Mouse (Mus musculus) brain, embryonic 18.5 days (tissue): ENCODE measurements around the gene Fam102a.

Experiments
- DNase-seq: peaks from one replicate; pipeline ENCODE4 v3.0.0-alpha.2; 2012; ENCODE audit warnings: low read depth, low spot score

The Fam102a gene

DNA sequence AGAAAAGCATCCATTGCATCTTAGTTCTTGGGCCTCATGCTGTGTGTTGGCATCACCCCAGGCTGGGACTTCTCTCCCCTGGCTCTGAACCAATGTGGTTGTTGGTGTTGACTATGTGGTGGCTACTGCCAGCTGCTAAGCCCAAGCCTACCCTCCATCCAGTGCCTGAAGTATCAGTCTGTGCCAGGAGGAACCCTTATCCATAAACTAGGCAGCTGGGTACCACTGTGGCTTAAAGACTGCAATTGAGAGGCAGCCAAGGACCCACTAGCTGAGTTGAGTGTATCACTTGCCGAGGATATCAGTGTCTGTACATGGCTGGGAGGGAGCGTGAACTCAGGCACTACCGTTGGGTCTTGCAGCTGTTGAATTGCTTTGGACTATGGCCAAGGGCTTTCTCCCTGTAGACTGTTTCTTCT is 7.9 kb downstream of the Fam102a start:
- DNase-seq, result no peak

DNA sequence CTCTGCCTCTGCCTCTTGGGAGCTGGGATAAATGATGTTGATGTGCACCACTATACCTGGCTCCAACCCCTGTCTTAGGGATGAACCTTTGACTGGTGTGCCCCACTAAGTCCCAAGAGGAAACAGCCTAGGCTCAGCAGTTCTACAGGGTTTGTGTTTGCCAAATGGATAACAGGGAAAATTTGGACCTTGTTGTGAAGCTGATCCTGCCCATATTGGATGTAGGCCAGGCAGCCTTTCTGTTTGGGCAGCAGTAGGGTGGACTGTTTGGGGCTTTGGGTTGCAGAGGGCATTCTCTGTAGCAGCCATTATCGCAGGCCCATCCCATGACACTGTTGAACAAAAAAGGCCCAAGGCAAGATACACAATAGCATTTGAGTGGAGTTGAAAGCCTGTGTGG is 11.8 kb downstream of the Fam102a start:
- DNase-seq, result no peak

DNA sequence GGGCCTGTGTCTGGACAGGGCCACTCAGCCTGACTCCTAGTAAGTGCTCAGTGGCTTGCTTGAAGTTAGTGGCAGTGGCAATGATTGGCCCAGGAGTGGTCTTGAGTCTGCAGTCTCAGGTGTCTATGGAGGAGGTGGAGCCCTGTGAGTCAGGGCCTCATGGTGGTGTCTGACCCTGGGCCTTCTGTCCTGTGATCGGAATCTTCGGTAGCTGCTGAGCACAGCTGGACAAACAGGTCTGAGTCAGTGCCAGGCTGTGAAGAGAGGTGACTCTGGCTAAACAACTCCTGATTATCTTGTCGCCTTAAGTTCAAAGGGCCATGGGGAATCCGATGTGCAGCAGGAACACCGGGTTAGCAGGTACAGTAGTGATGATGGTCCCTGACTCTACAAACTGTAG is 12.2 kb downstream of the Fam102a start:
- DNase-seq, result no peak

DNA sequence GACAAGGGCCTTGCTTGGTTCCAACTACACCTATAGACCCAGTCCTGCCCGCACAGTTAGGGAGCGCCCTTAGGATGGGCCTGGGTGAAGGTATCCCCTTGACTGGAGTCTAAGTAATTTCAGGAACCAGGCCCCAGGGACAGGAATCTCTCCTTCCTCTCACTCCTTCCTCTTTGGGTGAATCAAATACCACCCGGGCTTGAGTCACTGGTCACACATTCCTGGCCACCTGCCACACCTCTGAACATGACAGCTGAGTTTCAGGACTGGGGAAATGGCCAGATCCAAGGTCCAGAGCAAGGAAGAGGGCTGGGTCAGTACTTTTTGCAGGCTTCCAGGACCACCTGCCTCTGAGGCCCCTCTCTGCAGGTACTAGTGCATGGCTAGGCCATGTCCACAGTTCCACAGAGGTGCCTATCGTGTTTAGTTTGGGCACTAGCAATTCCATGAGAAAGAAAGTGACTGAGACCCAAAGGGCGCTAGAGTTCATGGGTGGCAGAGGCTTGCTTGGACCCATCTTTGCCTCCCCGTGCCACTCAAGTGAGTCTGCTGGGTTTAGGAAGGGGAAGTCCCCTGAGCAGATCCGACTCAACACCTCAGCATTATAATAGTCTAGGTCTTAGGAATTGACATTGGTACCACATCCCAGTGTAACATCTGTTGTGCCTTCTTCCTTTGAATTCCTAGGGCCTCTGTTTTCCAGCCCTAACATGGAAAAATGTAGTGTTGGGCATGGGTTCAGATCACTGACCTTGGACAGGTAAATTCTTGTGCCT is 13.0 kb downstream of the Fam102a start:
- no peak for DNase-seq

DNA sequence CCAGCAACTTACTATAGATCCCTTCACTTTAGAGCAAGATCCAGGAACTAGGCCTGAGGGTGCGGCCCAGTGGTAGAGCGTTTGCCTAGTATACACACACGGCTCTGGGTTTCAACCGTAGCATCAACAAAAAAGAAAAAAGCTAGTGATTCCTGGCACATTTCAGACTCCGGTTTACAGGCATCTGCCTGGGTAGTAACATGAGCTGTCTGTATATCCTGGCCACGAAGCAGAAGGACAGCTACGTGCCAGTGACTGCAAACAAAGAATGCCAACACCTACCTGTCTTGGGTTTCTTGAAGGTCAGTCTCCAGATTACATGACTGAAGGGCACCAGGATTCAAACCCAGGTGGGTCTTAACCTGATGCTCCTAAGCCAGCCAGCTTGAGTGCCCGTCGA is 14.0 kb downstream of the Fam102a start:
- DNase-seq, result no peak

DNA sequence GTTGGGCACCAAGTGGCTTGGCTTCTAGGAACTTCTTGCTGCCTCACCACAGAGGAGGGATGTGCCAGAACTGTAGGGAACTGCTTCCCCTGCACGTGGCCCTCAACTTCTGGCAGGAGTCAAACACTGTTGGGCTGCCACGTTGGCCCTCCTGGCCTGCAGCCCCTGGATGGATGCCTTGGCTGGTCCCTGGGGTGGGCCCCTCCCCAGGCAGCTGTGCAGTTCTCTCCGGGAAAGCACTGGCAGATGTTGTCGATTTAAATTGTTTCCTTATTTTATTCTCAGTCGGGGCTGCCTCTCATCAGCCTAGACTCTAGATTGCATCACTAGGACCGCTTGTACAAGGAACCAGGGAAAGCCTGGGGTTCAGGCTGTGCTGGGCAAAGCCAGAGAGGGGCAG is 14.6 kb downstream of the Fam102a start:
- DNase-seq, result no peak

DNA sequence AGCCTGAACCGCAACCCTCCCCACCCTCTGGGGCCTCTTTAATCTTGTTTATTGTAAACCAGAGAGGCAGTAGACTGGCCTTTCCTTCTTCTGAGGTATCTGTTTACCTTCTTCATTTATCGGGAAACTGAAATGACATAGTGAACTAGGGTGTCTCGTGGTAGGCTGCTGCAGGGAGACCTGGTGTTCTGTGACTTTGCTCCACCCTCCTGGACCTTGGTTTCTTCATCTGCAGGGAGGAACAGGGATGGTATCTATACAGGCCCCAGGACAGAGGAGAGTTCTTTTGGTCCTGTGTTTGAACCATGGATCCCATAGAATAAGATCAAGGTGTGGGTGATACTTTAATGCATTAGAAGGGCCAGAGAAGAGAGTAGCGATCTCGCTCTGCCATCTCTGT is 16.1 kb downstream of the Fam102a start:
- DNase-seq, result no peak

DNA sequence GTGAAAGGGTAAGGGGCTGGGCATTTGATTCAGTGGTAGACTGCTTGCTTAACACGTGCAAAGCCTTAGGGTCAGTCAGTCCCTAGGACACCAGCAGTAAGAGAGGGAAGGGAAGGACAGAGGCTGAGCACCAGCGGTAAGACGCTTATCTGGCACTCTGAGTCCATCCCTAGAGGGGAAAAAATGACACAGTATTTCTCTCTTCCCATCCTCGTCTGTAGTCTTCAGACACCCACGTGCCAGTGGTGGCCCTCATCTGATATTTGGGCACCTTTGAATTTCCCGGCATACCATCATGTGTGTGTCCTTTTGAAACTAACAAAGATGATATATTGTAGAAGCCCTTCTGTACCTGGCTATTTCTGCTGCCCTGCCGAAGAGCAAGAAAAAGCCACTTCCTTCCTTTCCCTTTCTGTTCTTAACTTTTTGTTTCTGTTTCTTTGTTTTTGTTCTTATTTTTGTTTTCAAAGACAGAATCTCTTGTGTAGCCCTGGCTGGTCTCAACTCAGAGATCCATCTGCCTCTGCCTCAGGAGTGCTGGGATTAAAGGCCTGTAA is 18.5 kb downstream of the Fam102a start:
- DNase-seq, result no peak

DNA sequence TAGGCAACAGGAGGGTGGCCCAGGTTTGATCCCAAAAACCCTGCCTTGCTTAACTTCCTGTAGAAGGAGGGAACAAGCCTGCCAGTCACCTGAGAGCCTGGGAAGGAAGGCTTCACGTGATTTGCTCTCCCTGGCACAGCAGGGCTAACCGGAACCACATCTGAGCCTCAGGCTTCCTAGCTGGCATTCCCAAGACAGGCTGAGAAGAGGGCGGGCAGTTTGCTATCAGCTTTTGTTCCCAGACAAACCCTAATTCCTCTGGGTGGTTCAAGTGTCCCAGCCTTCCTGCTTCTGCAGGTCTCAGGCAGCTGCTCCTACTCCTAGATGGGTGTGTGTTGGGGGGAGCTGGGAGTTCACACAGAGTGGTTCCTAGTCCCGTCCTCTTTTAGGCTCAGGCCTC is 20.4 kb downstream of the Fam102a start:
- DNase-seq, result no peak

DNA sequence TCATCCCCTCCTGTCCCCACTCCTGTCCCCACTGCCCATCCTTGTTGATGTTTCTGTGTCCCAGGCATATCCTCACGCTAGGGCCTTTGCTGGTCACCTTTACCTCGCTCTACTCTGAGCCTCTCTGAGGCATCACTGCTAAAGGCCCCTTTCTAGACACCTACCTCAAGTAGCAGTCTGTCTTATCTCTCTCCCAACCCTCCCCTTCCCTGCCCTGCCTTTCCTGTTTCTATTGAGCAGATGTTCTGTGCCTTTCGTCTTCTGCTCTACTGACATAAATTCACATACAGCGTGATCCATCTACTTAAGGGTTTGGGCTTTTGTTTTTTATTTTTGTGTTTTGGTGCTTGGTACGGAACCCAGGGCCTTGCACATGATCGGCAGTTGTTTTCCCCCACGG is 20.9 kb downstream of the Fam102a start:
- DNase-seq, result no peak

DNA sequence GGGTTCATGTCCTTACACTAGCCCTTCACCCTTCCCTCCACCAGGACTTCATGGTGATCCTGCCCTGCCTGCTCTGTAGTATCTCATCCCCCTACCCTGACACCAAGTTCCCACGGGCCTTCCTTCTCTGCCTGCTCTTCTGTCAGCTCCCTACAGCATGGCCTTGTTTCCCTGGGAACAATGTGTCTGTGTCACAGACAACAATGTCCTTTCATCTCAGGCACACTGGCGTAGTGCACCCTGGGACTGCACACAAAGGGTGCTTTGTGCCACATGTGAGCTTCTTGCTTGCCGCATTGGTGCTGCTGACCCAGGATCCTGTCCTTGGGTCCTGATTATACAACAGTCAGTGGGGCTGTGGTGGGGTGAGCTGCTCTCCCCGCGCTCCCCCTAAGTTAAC is 24.4 kb downstream of the Fam102a start:
- DNase-seq, result no peak

DNA sequence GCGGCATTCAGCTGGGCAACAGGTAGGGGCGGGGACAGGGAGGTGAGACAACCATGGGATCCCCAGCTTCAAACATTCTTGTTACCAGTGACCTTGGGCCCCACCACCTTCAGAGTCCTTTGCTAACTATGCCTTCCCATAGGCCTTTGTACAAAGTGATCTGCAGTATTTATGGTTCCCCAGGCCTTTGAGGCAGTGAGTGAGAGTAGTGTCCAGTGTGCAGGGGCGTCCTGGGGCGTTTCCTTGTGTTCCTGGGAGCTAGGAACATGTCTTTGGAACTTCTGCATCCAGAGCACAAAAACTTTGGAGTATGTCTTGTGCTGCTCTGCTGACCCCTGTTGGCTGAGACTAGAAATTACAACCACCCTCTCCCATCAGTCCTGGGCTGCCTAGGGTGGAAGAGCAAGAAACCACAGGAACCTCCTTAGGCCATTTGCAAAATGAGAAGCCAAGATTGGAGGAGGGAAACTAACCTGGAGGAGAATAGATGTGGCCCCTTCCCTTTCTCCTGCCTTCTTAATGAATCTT is 31.5 kb downstream of the Fam102a start:
- DNase-seq, result no peak

DNA sequence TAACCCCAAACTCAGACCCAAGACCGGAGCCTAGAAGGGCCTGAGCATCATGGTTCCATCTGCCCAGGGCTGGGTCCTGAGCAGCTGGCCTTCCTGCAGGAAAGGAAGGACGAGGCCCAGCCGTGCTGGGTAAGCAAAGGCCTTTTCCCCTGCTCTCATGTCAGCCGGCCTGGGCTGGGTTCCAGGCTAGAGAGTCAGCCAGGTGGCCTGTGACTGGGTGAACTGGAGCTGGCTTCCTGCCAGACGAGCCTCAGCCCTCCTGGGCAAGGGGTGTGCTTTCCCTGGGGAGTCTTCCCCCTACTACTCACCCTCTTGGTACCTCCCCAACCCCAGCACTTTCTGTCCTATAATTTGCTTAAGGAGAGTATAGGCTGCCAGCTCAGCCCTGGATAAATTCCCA is 33.0 kb downstream of the Fam102a start:
- DNase-seq, result no peak

DNA sequence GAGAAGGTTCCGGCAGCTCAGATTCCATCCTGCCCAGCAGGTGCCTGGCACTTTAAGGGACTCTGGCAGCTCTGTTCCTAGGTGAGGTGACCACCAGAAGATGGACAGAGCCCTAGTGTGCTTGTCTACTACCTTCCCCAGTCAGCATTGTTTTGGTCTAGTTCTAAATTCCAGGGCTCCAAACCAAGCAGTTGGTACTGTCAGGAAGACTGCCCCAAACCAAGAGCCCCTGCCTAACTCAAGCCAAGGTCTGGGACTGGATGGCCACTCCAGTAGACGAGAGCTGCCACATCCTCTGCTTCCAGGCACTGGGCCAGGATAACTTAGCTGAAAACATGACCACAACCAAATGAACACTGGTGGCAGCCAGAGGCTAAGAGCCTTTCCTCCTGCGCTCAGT is 33.8 kb downstream of the Fam102a start:
- no peak for DNase-seq

DNA sequence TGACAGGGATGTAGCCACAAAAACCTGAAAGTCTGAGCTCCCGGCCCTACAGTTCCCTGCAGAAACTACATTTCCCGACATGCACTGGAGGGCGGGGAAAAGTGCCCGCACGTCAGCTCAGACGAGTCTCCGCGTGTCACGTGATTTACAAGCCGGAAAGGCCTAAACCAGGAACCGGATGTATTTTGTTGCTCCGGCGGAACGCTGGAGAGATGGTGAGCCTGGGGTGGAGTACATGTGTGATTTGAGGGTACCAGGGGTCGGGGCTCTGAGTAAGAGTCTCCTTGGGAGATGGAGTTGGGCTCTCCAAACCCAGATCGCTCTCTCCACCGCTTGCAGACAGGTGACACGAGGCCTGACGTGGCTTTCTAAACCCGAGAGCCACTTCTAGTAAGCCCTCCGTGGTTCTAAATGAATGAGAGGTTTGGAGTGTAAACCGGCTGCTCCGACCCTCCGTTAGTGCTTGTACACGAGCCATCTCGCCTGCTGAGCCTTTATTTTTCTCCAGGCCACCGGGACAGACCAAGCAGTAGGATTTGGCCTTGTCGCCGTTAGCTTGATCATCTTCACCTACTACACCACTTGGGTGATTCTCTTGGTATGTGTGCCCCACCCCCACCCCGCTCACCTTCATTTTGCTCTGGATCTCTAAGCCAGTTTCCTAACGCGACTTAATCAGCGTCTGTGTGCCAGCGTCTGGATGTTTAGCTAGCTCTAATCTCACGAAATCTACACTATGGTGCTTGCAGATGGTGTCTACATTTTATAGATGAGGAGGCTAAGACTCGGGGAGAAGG is 35.8 kb downstream of the Fam102a start, which contains the start of gene Dpm2:
Gene Dpm2 (plus strand): TSS at position 161 of the 797 bp plus-strand sequence.
- DNase-seq, result peak; percentile 87

DNA sequence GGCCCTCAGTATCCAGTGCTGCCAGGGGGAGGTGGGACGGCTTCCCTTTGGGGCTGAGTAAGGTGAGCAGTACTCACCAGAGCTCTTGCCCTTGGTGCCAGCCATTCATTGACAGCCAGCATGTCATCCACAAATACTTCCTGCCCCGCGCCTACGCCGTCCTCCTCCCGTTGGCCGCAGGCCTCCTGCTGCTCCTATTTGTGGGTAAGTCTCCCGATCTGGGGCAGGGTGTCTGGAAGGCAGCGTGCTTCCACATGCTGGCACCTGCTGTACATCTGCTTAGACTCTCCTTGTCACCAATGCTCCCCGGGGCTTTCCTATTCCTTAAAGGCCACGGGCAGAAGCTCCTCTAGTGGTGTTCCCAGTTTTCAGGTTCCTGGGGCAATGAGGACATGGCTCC is 37.1 kb downstream of the Fam102a start:
- DNase-seq, result no peak

DNA sequence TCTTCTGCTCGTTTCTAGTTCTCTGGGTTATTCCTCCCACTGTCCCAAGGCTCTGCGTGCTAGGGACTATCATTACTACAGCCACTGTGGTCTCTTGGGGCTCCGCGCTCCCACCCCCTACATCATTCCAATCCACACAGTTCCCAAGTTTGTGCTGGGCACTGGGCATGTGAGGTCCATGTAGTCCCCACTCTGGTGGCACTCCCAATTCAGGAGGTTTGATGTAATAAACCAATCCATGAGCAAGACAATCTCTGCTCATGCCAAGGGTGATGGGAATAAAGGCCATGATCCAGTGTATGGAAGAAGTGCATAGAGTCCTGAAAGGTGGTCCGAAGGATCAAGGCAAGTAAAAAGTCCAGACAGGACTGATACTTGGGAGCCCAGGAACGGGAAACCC is 39.4 kb downstream of the Fam102a start, which contains the start of gene Pip5kl1:
Gene Pip5kl1 (plus strand): TSS at position 301 of the 400 bp plus-strand sequence.
- no peak for DNase-seq

DNA sequence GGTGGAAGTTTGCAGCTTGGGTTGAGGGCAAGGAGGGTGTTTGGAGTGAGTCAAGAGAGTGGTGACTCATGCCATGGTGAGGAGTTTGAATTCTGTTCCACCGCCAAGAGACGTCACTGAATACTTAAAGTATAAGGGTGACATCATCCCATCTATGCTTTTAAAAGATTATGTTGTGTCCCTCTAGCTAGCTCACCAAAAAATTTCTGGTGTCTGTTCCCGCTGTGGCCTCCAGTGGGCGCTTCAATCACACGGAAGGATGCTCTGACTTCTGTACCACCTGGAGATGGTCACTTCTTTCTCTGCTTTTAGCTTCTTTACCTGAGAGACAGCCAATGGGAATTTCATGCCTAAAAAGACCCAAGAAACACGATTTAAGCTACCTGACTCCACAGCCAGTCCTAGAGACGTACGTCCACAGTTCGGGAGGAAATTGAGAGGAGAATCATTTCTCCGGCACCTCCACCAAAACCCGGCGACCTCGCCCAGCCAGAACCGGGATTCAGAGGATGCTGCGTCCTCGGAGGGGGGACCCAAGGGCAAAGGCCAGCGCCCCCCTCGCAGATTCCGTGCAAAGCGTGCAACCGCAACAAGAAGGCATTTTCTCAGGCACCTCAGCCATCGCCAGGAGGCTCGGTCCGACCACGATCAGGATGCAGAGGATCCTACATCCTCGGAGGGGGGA is 39.9 kb downstream of the Fam102a start:
- DNase-seq, result no peak

DNA sequence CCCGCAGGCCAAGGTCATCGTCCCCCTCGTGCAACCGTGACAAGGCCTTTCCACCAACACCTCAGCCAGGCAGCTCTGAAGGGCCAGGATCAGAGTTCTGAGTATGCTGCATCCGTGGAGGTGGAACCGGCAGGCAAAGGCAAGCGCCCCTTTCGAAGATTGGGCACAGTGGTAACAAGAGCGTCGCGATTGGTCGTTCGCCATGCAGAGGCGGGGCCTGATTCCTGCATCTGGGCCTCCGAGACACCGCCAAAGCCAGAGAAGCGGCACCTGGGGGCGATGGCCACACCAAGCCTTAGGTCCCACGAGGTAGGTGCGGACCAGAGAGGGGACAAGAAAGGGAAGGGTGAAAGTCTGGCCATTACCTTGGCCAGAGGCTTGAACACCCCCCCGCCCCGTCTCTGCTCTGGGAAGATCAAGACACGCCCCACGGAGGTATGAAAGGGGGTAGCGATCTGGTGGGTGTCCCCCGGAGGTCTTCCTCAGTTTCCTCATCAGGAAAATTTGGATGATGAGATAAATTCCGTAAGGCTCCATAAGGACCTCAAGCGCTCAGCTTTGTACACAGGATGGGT is 40.5 kb downstream of the Fam102a start, which contains the start of gene 9430097D07Rik:
Gene 9430097D07Rik (minus strand): TSS at position 99 of the 575 bp plus-strand sequence.
- DNase-seq, result no peak

DNA sequence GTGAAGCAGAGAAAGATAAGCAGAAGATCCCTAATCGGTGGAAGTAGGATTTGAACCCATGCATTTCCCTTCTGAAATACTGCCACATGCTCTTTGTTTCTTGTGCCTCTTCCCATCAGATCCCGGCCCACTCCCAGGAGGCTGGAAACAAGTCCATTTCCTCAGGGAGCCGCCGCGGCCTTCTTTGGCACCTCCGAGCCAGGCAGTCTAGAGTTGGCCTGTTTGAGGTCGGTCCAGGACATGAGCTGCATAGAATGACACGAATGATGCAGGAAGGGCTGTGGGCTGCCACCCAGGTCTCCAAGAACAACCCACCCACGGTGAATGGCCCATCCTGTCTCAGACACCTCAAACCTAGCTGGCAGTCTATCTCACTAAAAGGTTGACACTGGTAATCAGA is 41.4 kb downstream of the Fam102a start:
- DNase-seq, result no peak
